Mouse (Mus musculus) layer of hippocampus, adult 6 months (tissue): ENCODE measurements around the gene Ppard. TPM values are rescaled to one million over a fixed set of nuclear protein-coding genes. Genes with fewer than 3 reads are reported as not detected.

Source experiments
- long read RNA-seq, 2 experiments: library from polyadenylated mRNA; unstranded; transcript quantifications; one replicate each; pipeline ENCODE4 v2.0.0; 2019 to 2020
- polyA plus RNA-seq: library from polyadenylated mRNA; unstranded; fragments of <200 nt; fragmentation: Nextera tagmentation; gene quantifications from 2 replicates; pipeline ENCODE4 v1.2.3, GENCODE M21; 2021

Gene Ppard
- polyA plus RNA-seq, result 2.5 and 4.8 TPM in 2 replicates
- long read RNA-seq, experiment 1, partial matches to known transcripts, result 0 of 3 reads
- long read RNA-seq, experiment 1, other reads (novel, unspliced or antisense), result 3 of 3 reads
- long read RNA-seq, experiment 2, partial matches to known transcripts, result 0 of 2 reads
- long read RNA-seq, experiment 2, other reads (novel, unspliced or antisense), result 1 of 2 reads

GRCm38 (mm10) chr17:28232475-28233060 lies at the start of gene Ppard:
Gene Ppard, plus strand, starts transcription at chr17:28232700.

DNA sequence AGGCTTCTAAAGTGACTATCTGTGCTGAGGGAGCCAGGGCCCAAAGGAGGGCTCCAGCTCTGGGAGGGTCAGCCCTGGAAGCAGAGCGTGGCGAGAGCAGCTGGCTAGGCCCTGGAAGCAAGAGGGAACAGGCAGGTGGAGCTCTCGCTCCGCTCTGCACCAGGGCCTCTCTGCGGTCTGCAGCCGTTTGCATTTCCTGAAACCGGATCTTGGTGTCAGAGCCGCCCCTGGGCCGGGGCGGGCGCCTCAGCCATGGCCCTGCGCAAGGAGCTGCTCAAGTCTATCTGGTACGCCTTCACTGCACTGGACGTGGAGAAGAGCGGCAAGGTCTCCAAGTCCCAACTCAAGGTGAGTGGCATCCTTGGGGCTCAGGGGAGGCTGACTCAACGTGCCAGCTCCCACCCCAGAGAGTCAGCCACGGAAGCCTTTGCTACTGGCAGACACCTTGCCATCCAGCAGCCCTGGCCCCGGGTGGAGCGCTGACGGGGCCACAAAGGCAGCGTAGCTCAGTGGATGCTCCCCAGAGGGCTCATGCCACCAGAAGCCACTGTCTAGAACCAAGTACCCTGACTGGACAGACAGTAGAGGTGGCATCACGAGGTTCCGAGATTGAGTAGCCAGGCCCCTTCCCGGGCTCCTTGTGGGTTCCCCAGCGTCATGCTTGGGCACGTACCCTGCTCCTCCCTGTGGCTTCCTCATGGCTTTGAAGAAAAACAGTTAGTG lies 24.7 kb upstream of the Ppard start, which contains the start of gene Def6:
Gene Def6, plus strand, starts transcription at position 188 of the 723 bp plus-strand sequence.

DNA sequence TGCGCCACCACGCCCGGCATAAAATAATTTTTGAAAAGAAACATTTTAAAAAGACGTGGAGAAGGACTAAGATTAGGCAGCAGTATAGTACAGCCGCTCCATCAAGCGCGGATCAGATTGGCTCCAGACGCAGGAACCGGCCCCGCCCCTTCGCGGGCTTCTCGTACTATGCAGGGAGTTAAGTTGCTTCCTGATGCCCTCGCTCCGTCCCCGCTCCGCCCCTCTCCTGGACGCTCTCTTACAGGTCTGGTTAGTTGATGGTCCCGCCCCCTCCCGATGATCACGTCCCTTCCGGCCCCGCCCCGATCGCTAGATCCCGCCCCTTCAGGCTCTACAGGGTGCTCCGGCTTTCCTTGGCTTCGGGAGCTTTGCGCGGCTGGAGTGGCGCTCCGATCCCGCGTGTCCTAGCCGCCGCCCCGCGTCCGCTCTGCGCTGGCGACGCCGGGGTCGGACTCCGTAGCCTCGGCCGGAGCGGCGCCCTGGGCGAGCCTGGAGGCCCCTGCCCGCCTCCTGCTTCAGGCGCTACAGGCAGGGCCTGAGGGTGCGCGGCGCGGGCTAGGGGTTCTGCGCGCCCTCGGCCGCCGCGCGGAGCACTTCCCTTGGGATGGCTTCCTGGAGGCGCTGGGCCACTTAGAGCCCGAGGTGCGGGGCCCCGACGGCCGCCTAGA lies 80.8 kb downstream of the Ppard start, which contains the start of gene Fance:
Gene Fance, plus strand, starts transcription at position 308 of the 668 bp plus-strand sequence.

DNA sequence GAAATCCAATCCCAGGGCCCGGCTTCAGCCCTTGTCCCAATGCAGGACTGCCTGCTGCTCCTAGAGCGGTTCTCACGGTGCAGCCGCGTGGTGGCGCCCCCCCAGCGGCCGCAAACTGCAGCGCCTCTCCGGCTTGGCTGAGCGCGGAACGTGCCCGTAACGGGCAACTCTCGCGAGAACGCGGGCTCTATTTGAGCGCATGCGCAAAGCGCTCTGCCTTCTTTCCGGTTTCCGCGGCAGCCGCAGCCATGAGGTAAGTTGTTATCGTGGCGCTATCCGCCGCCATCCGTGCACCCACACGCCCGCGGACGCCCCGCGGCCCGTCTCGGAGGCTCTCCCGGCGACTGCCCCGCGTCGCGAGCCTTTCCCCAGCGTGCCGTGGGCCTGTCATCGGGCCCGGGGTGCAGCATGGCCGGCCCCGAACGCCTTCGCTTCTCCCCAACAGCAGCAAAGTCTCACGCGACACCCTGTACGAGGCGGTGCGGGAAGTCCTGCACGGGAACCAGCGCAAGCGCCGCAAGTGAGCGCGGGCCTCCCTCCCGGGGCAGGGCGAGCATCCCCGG lies 95.9 kb downstream of the Ppard start, which contains the start of gene Rpl10a:
Gene Rpl10a, plus strand, starts transcription at position 106 of the 563 bp plus-strand sequence.

DNA sequence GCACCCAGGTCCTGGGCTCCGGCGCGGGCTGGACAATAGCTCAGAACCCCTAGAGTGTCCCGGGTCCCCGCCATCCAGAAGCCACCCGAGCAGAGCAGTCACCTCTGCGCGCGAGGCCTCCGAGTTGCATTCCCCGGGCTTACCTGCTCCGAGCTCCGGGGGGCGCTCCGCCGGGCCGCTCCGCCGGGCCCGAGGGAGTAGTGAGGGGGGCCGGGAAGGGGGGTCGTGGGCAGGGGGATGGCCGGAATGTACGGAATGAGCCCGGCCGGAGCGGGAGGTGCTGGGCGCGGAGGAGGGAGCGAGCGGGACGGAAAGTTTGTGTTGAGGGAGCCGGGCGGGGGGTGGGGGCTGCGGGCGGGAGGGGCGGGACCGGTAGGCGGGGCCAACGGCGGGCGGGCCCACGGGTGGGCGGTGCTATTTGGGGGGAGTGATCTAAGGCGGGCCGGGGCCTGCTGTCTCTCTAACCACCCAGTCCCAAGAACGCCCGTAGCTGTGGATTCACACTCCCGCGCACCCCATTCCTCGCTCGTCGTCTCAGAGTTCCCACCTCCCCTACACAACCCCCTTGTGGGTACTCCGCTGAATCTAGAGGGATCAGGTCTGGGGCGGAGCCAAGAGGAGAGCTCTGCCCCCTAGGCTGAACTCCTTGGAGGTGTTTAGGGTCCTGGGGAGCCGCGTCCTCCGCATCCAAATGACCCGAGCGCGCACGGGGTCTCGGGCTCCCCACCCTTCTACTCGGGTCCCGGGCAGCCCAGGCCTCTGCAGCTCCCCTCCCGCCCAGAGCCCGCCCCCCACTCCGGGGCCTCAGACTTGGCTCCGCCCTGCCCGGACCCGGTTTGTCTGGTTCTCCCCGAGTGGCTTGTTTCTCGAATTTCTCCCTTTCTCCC lies 118.2 kb downstream of the Ppard start, which contains the start of gene Tead3:
Gene Tead3, minus strand, starts transcription at position 352 of the 887 bp plus-strand sequence.

Other genes with a start within 250 kb of the Ppard start
- gene Tcp11, start 152.1 kb upstream of the Ppard start, polyA plus RNA-seq, result 1.2 and 1.4 TPM in 2 replicates
- 0.16 and 0.68 TPM in 2 replicates for gene Scube3, start 90.6 kb upstream of the Ppard start, polyA plus RNA-seq
- gene Zfp523, start 55.6 kb upstream of the Ppard start, polyA plus RNA-seq, result 15.8 and 17.1 TPM in 2 replicates
- 1.5 and 2.0 TPM in 2 replicates for gene Def6, start 24.9 kb upstream of the Ppard start, polyA plus RNA-seq
- 23.4 and 23.5 TPM in 2 replicates for gene Fance, start 80.8 kb downstream of the Ppard start, polyA plus RNA-seq
- 906 and 1,055 TPM in 2 replicates for gene Rpl10a, start 95.8 kb downstream of the Ppard start, polyA plus RNA-seq
- 0.13 and 0.18 TPM in 2 replicates for gene Tead3, start 118.1 kb downstream of the Ppard start, polyA plus RNA-seq
- gene Tulp1, start 132.5 kb downstream of the Ppard start, polyA plus RNA-seq, result 0.10 TPM in 1 of 2 replicates, not detected in the other